Comparison of ENCODE assay signal across 36 mouse cellular contexts in genomic region chr16:57062045-57062444, GRCm38 (mm10). TPM values are rescaled to one million over a fixed set of nuclear protein-coding genes. Genes with fewer than 3 reads are reported as not detected.
"Had no signal": no experiment of that assay in that cellular context is flagged by ENCODE, and none has a peak within 500 bp of the region (broad histone marks: within the 10 kb centered on the region; RNA-seq: fewer than 3 reads in every experiment).

No protein-coding gene starts in this region.

- H3K9ac ChIP-seq: limb, embryonic 12.5 days; limb, embryonic 13.5 days; limb, embryonic 15.5 days; liver, embryonic 12.5 days; liver, embryonic 13.5 days; liver, embryonic 14.5 days; liver, embryonic 15.5 days; liver, postnatal 0 days; lung, embryonic 14.5 days; lung, embryonic 15.5 days; midbrain, embryonic 12.5 days; midbrain, embryonic 13.5 days; midbrain, embryonic 15.5 days; neural tube, embryonic 12.5 days had no signal

- H3K4me1 ChIP-seq: limb, embryonic 10.5 days; limb, embryonic 12.5 days; limb, embryonic 13.5 days; limb, embryonic 15.5 days; liver, embryonic 12.5 days; liver, embryonic 13.5 days; liver, embryonic 15.5 days; lung, embryonic 15.5 days; megakaryocyte, embryonic 14.5 days; midbrain, embryonic 10.5 days; midbrain, embryonic 12.5 days; midbrain, embryonic 13.5 days; midbrain, embryonic 15.5 days; neural tube, embryonic 12.5 days had no signal

- ATAC-seq: liver, embryonic 12.5 days; liver, postnatal 0 days; lung, postnatal 0 days; midbrain, embryonic 13.5 days; midbrain, embryonic 15.5 days; midbrain, embryonic 16.5 days had no signal

- H3K36me3 ChIP-seq: limb, embryonic 10.5 days; limb, embryonic 12.5 days; limb, embryonic 13.5 days; limb, embryonic 15.5 days; liver, embryonic 12.5 days; liver, embryonic 13.5 days; liver, embryonic 15.5 days; lung, embryonic 15.5 days; midbrain, embryonic 10.5 days; midbrain, embryonic 12.5 days; midbrain, embryonic 13.5 days; midbrain, embryonic 15.5 days; neural tube, embryonic 12.5 days had no signal

- H3K4me3 ChIP-seq: limb, embryonic 10.5 days; limb, embryonic 12.5 days; limb, embryonic 13.5 days; limb, embryonic 15.5 days; liver, embryonic 12.5 days; liver, embryonic 13.5 days; liver, embryonic 15.5 days; lung, embryonic 15.5 days; megakaryocyte, embryonic 14.5 days; midbrain, embryonic 10.5 days; midbrain, embryonic 12.5 days; midbrain, embryonic 13.5 days; midbrain, embryonic 15.5 days; myocyte; neural tube, embryonic 12.5 days had no signal

- H3K4me2 ChIP-seq: limb, embryonic 12.5 days; limb, embryonic 13.5 days; limb, embryonic 15.5 days; liver, embryonic 11.5 days; liver, embryonic 12.5 days; liver, embryonic 13.5 days; liver, embryonic 15.5 days; lung, embryonic 14.5 days; lung, embryonic 15.5 days; midbrain, embryonic 11.5 days; midbrain, embryonic 12.5 days; midbrain, embryonic 13.5 days; midbrain, embryonic 15.5 days; neural tube, embryonic 12.5 days had no signal

- H3K27me3 ChIP-seq: limb, embryonic 12.5 days; limb, embryonic 13.5 days; limb, embryonic 15.5 days; liver, embryonic 12.5 days; liver, embryonic 13.5 days; liver, embryonic 15.5 days; lung, embryonic 15.5 days; megakaryocyte, embryonic 14.5 days; midbrain, embryonic 12.5 days; midbrain, embryonic 13.5 days; midbrain, embryonic 15.5 days; neural tube, embryonic 12.5 days had no signal

- H3K27ac ChIP-seq: limb, embryonic 10.5 days; limb, embryonic 12.5 days; limb, embryonic 13.5 days; limb, embryonic 15.5 days; liver, embryonic 12.5 days; liver, embryonic 13.5 days; liver, embryonic 14.5 days; liver, embryonic 15.5 days; lung, embryonic 15.5 days; macrophage; midbrain, embryonic 10.5 days; midbrain, embryonic 12.5 days; midbrain, embryonic 13.5 days; midbrain, embryonic 15.5 days; neural tube, embryonic 12.5 days had no signal

- DNase-seq: left cerebral cortex, postnatal 4 days; liver; liver, embryonic 13.5 days; liver, postnatal 0 days; lung, adult 18-20 months; lung, adult 2 months; lung, embryonic 14.5 days; lung, postnatal 10 days; lung, postnatal 14 days; lung, postnatal 36 days; lung, postnatal 4 days; midbrain, embryonic 14.5 days had no signal

- H3K9me3 ChIP-seq: limb, embryonic 10.5 days; limb, embryonic 12.5 days; limb, embryonic 13.5 days; limb, embryonic 15.5 days; liver, embryonic 12.5 days; liver, embryonic 13.5 days; liver, embryonic 15.5 days; lung, embryonic 15.5 days; megakaryocyte, embryonic 14.5 days; midbrain, embryonic 10.5 days; midbrain, embryonic 12.5 days; midbrain, embryonic 13.5 days; midbrain, embryonic 15.5 days; neural tube, embryonic 12.5 days had no signal

RNA-seq across cellular contexts. Expression of gene Tmem45a2, which starts 9.1 kb away (rescaled TPM):
- polyA plus RNA-seq: limb, embryonic 10.5 days; limb, embryonic 11.5 days; limb, embryonic 12.5 days; limb, embryonic 14.5 days; limb, embryonic 15.5 days; liver, adult 2 months; liver, embryonic 11.5 days; liver, embryonic 12.5 days; liver, embryonic 13.5 days; lung, embryonic 15.5 days; lung, postnatal 0 days; macrophage; midbrain, embryonic 10.5 days; midbrain, embryonic 11.5 days; midbrain, embryonic 12.5 days; midbrain, embryonic 13.5 days; midbrain, embryonic 14.5 days; midbrain, embryonic 15.5 days; midbrain, embryonic 16.5 days; myocyte; neural tube, embryonic 11.5 days; neural tube, embryonic 12.5 days had no signal
